Mouse (Mus musculus) midbrain, embryonic 15.5 days (tissue): ENCODE data around the gene Iqcb1. TPM values are rescaled to one million over a fixed set of nuclear protein-coding genes. Genes with fewer than 3 reads are reported as not detected.

Experiments
- ATAC-seq: fragments of 200-750 bp; cut with Nextera tagmentation; replicated peaks from 2 replicates; pipeline ENCODE4 v1.8.0; 2017; ENCODE audit warnings: moderate TSS enrichment
- H3K27ac ChIP-seq: fragments of 300-500 bp; sonication (generic); 2 replicates; pipeline ENCODE4 v1.5.1; 2015; ENCODE audit warnings: mild to moderate bottlenecking, inconsistent platforms
- H3K27me3 ChIP-seq: fragments of 300-500 bp; sonication (generic); replicated peaks from 2 replicates; pipeline ENCODE4 v1.6.1; 2015; ENCODE audit warnings: inconsistent platforms
- H3K36me3 ChIP-seq: fragments of 300-500 bp; sonication (generic); replicated peaks from 2 replicates; pipeline ENCODE4 v1.6.1; 2015; ENCODE audit warnings: inconsistent platforms
- H3K4me1 ChIP-seq: fragments of 300-500 bp; sonication (generic); 2 replicates; pipeline ENCODE4 v1.6.1; 2015; ENCODE audit warnings: inconsistent platforms
- H3K4me2 ChIP-seq: fragments of 300-500 bp; sonication (generic); 2 replicates; pipeline ENCODE4 v1.6.1; 2015; ENCODE audit warnings: inconsistent platforms, mild to moderate bottlenecking, moderate library complexity
- H3K4me3 ChIP-seq: fragments of 300-500 bp; sonication (generic); 2 replicates; pipeline ENCODE4 v1.5.1; 2015; ENCODE audit warnings: mild to moderate bottlenecking, inconsistent platforms
- H3K9ac ChIP-seq: fragments of 300-500 bp; sonication (generic); 2 replicates; pipeline ENCODE4 v1.6.1; 2015; ENCODE audit warnings: mild to moderate bottlenecking, inconsistent platforms
- H3K9me3 ChIP-seq: fragments of 300-500 bp; sonication (generic); 2 replicates; pipeline ENCODE4 v1.6.1; 2016; ENCODE audit warnings: inconsistent platforms
- WGBS: fragments of 180-500 bp; shearing (Covaris S2); methylation state at CpG from one replicate; pipeline ENCODE4 v1.1.7; 2015; ENCODE audit warnings: mixed read lengths; 5-methylcytosine and 5-hydroxymethylcytosine counted together
- microRNA-seq: library from miRNA; unstranded; fragments of <30 nt; microRNA quantifications from one replicate; pipeline ENCODE4, GENCODE M21; 2016
- polyA plus RNA-seq: library from polyadenylated mRNA; unstranded; fragments of >200 nt; fragmentation: Nextera tagmentation; extraction: Ambion mirVana; gene quantifications from 2 replicates; pipeline ENCODE4 v1.2.1, GENCODE M21; 2015

The Iqcb1 gene
- polyA plus RNA-seq, 1 experiment from 2014 or later = 66.4 TPM

DNA sequence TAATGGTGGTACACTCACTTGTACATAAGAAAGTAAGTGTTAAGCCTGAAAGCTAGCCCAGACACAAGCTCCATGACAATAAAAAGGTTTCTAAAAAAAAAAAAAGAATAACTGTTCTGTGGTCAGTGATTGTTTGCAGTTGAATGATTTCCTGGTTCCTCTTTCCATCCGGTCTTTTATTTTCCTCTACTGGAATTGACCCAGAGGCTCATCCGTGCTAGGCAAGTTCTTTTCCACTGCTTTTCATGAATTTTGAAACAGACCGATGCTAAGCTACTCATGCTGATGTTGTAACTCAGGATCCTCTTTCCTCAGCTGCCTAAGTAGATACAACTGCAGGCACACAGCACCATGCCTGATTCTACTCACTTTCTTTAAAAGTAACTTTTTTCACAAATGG lies 92.2 kb downstream of the Iqcb1 start:
- H3K4me3 ChIP-seq = no peak overlapping the region
- no peaks in the 10 kb centered on the region for H3K9me3 ChIP-seq
- no peaks in the 10 kb centered on the region for H3K27me3 ChIP-seq
- peaks cover 35% of the 10 kb centered on the region for H3K36me3 ChIP-seq
- no peak overlapping the region for H3K27ac ChIP-seq
- H3K4me1 ChIP-seq = no peaks in the 10 kb centered on the region
- H3K9ac ChIP-seq = no peak overlapping the region
- WGBS = 90% methylated on average over 3 of the region's 3 CpGs
- no peak overlapping the region for H3K4me2 ChIP-seq
- no peak for ATAC-seq

DNA sequence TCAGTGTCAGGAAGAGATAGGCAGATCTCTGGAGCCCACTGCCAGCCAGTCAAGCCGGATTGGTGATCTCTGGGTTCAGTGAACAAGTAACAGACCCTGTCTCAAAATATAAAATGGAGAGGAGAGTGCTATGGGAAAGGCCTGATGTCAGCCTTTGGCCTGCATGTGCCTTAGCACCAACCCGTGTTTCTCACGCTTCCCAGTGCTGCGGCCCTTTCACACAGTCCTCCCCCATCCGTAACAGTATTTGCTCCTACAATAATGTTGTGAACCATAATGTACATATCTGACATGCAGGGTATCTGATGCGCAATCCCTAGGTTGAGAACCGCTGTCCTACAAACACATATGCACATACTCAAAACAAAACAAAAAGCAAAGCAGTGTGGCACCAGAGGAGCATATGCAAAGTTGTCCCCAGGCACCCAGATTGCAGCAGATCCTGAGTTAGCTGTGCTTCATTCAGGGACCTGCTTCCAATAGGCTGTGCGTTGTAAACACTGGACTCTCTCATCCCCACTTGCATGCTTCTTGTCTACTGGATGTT lies 93.0 kb downstream of the Iqcb1 start:
- H3K4me2 ChIP-seq = no peak overlapping the region
- H3K4me3 ChIP-seq = no peak overlapping the region
- H3K36me3 ChIP-seq = peaks cover 42% of the 10 kb centered on the region
- H3K27ac ChIP-seq = no peak overlapping the region
- no peak for ATAC-seq
- no peaks in the 10 kb centered on the region for H3K9me3 ChIP-seq
- WGBS = 93% methylated on average over 8 of the region's 8 CpGs
- H3K9ac ChIP-seq = no peak overlapping the region
- H3K27me3 ChIP-seq = no peaks in the 10 kb centered on the region
- H3K4me1 ChIP-seq = no peaks in the 10 kb centered on the region

DNA sequence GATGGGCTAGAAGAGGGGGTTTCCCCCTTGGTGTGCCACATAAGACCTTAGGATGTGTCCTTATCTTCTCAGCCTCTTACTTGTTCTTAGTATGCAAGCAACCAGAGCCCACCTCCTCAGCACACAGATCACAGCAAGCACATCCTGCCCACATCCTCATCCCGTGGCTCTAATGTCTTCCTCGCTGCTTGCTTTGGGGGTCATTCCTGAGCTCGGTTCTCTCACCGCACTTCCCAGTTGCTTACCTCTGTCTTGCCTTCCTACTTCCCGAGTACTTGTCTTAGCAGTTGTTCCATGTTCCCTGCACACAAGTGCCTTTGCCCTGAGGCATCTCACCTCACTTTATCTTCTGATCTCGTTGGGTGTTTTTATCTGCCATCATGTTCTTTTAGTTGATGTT lies 93.8 kb downstream of the Iqcb1 start:
- no peak overlapping the region for H3K4me2 ChIP-seq
- peaks cover 48% of the 10 kb centered on the region for H3K36me3 ChIP-seq
- no peak overlapping the region for H3K9ac ChIP-seq
- no peak for ATAC-seq
- no peak overlapping the region for H3K27ac ChIP-seq
- no peak overlapping the region for H3K4me3 ChIP-seq
- 89% methylated on average over 6 of the region's 6 CpGs for WGBS
- H3K9me3 ChIP-seq = no peaks in the 10 kb centered on the region
- H3K27me3 ChIP-seq = no peaks in the 10 kb centered on the region
- no peaks in the 10 kb centered on the region for H3K4me1 ChIP-seq

Small RNA genes within 50 kb of the gene (microRNA-seq; reads per million reads assigned to microRNA genes)
- not detected for gene Gm22617

Other genes with a start within 250 kb of the Iqcb1 start
- gene Cd86, start 162.3 kb upstream of the Iqcb1 start, polyA plus RNA-seq = 2.1 and 2.7 TPM in 2 replicates
- 0.52 and 0.61 TPM in 2 replicates for gene Ildr1, start 134.4 kb upstream of the Iqcb1 start, polyA plus RNA-seq
- gene Slc15a2, start 43.4 kb upstream of the Iqcb1 start, polyA plus RNA-seq = 10.5 and 12.4 TPM in 2 replicates
- gene Eaf2, start 46.6 kb downstream of the Iqcb1 start, polyA plus RNA-seq = 0.43 and 0.45 TPM in 2 replicates
- gene Golgb1, start 46.8 kb downstream of the Iqcb1 start, polyA plus RNA-seq = 79.4 and 84.8 TPM in 2 replicates
- 2.1 and 2.5 TPM in 2 replicates for gene Hcls1, start 106.6 kb downstream of the Iqcb1 start, polyA plus RNA-seq
- 0.10 TPM in 1 of 2 replicates, not detected in the other for gene Fbxo40, start 162.1 kb downstream of the Iqcb1 start, polyA plus RNA-seq
- 3.2 and 3.3 TPM in 2 replicates for gene Polq, start 183.4 kb downstream of the Iqcb1 start, polyA plus RNA-seq